Mouse (Mus musculus): ENCODE data around the gene Tnfrsf13c.

The Tnfrsf13c gene

DNA sequence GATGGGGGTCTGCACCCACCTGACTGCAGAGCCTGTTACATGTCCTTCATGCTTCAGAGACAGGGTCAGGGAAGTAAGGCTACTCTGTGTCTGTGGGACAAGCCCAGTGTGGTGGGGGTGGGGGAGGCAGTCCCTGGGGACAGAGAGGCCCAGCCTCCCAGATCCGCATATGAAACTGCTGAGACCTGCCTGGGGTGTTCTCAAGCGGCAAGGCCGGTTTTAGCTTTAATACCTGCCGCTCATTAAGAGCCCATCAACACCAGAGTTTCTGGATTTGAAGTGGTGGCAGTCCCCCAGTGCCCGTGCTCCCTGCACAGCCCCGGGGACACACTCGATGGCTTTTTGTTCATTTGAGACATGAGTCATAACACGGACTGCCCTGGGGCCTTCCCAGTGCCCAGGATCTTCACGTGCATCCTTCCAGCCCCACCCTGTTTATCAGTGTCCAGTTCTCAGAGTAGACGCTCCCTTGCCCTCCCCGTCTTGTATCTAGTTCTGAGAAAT, 5.4 kb upstream of the Tnfrsf13c start:
- no peak for DNase-seq

DNA sequence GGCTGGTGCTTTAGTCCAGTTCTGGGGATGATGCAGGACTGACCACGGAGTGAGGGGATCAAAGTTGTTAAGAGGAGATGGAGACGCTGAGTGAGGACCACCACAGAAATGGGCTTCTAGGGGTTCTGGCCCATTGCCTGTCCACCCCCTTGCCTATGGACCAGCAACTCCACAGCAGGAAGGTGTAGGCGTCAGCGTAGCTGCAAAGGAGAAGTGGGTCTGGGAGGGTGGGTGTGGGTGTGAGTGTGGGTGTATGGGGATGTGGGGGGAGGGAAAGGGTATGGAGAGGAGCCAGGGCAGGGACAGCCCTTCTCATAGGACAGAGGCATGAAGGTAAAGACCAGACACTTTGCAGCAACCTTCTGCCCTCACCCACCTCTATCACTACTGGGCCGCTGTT, 1.6 kb upstream of the Tnfrsf13c start:
- DNase-seq: no peak

DNA sequence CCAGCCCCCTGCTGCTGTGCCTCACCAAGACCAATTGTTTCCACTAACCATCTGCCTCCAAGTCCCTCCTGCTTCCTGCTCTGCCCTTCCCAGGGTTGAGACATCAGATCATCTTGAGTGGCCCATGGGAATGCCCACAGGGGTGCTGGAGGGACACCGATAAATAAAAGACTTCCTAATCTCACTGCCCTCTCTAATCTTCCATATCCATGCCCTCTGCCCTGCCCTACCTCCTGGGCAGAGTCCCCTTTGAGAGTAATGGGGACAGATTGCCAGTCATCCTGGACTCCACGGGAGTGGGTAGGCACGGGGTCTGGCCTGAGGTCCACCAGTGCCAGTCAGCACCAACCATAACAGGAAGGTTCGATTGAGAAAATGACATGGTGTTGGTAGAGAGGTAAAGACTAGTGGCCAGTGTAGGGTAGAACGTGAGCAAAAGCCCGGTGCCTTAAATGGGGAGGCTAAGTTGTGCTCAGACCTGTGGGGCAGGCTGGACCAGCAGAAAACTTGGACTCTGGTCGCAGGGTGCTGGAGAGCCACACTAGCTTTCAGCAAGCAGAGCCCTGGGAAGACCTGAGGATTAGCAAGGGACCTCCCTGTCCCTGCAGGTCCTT, 540 bp upstream of the Tnfrsf13c start:
- no peak for DNase-seq

DNA sequence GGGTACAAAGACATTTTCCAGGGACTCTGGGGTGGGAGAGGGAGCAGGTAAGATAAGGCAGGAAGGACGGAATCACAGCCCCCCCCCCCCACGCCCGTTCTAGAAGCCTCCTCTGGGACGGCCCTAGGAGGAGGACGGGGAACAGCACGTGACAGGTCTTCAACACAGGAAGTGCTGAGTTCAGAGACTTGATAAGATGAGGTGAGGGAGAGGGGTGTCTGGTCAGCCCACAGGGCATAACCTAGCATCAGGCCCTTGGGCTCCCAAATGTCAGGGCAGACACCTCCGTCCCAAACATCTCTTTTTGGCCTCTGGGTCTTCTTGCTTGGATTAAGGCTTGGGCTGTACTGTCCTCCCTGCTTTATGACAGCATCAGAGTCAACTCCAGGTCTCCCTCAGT, 918 bp downstream of the Tnfrsf13c start:
- DNase-seq: no peak

DNA sequence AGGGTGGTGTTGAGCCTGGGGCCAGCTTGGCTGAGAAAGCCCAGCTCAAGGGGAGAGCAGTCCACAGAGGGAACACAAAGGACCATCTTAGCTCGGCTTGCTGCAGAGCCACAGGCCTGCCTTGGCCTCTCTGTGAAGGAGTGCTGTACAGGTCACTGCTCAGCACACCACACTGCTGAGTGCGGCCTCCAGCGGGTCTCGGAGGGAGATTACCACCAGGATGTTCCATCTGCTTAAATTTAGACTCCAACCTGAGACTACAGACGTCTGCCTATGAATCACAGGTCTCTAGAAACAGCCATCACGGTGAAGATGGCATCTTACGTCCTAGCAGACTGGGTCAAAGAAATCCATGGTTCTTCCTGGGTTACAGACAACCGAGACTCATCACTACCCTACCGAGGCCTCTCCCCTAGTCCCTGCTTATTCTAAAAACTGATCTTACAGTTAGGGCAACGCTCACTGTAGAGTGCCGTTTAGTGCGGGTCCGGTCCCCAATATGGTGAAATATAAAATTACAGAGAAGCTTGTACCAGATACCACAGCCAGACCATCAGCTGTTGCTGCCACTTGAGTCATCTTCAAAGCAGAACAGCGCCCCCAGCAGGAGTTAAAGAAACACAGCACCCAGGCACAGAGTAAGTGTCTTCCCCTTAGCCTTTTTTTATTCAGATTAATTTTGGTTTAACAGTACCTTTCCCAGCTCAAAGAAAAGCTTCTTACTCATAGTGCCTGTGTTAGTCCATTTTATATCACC, 2.9 kb downstream of the Tnfrsf13c start:
- DNase-seq: no peak

DNA sequence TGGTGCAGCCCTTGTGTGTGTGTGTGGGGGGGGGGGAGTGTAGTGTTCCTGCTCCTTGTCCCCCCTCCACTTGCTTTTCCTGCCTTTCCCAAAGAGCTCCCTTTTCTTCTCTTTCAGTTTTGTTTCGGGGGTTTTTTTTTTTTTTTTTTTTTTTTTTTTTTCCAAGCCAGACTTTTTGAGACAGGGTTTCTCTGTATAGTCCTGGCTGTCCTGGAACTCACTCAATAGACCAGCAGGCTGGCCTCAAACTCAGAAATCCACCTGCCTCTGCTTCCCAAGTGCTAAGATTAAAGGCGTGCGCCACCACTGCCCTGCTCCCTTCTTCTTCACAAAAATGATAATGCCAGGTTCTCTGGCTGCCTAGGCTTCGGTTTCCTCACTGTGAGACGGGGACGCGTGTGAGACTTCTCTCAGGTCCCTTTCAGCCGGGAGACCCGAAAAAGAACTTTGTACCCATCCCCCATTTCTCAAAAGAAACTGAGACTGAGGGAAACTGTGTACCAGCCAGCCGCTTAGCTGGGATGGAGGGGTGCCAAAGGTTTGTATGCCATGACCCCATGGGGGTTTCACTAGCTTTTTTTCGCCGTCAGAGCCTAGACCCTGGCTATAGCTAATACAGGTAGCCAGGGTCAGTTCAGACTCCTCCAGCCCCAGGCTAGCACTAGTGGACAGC, 4.0 kb downstream of the Tnfrsf13c start:
- DNase-seq: no peak

DNA sequence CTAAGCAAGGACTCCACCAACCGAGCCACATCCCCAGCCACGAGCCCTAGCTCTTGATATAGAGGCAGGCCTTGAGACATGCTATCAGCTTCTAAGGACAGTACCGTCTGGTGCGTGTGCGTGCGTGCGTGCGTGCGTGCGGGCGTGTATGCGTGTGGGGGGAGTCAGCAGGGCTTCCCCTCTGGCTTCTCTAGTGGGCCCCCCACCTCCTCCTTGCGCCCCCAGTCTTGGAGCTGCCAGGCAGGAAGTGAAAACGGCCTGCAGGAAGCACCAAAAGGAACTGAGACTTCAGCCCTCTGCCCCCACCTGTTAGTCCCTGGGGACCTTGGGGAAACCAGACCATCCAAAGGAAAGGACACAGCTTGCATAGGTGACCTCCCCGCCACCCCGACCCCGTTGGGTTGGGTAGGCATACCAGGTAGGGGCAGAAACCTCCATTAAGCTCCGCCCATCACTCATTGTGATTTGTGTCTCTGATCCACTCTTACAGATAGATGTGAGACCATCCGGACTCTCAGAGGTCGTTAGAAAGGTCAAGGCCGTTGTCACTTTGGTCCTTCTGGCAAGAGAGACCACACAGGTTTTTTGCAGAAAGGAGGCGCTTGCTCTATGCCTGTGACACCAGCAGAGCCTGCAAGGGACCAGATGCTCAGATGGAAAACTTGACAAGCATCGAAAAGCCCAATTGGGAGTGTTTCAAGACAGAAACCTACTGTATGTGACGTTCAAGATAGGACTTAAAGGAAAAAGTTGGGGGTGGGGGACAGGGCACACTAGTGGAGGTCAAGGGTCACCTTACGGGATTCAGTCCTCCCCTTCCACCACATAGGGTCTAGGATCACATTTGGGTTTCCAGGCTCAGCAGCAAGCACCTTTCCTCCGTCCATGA, 5.1 kb downstream of the Tnfrsf13c start:
- no peak for DNase-seq

DNA sequence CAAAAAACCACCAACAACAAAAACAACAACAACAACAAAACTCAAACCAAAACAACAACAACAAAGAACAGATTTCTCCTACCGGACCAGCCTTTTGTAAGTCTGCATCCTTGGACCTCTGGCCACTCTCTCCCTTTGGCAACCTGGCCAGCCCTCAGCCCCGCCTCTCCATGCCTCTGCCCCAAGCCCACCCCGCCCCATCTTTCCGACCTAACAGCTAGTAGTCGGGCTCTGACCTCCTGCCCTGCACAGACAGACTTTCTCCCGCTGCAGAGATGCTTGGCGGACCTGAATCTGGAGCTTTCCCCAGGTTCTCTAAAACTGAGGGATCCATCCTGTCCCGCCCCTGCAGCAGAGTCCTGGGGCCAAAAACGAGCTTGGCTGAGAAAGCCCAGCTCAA, 6.2 kb downstream of the Tnfrsf13c start:
- no peak for DNase-seq

DNA sequence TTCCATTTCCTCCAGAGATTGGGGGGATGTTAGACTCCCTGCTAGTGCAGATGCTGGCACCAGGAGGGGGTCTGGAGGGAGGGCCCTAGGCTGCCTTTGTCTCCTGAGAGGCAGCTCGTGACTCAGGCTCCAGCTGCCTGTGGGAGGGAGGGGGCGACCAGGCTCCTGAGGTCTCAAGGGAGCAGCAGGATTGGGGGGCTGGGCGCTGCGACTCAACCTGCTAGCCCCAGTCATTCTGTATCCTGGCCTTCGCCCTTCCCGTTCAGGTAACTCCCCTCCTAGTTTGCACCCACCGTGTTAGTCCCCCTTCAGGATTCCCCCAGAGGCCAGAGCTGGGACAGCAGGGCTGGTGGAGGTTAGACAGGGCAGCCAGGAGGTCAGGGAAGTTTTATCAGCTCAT, 7.1 kb downstream of the Tnfrsf13c start:
- DNase-seq: no peak

DNA sequence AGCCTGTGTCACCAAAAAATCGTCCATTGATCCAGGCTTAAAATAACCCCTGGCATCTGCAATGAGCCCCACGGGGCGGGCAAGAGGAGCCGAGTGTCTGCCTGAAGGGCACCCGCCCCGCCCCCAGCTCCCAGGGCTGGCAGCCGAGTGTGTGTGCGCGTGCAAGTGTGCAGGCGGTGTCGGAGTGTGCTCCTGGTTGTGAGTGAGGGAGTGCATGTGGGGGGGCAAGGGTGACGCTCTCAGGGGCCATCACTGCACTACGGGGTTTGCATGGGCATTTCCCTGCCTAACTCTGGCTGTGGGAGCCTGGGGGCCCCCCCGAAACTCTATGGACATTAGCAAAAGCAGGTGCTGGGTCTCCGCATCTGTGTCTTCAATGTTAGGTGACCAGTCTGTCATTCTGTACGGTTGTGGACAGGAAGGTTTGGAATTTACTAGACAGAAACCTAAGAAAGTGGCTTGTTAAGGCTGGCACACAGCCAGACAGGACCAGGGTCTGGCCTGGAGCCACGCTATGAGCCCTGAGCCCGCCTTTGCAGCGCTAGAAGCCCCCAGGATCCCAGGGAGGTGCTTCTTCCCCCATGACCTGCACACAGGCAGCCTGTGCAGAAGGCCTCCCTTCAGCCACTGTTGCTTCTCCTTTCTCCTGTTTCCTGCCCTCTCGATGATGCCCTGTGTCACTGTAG, 7.9 kb downstream of the Tnfrsf13c start:
- no peak for DNase-seq

DNA sequence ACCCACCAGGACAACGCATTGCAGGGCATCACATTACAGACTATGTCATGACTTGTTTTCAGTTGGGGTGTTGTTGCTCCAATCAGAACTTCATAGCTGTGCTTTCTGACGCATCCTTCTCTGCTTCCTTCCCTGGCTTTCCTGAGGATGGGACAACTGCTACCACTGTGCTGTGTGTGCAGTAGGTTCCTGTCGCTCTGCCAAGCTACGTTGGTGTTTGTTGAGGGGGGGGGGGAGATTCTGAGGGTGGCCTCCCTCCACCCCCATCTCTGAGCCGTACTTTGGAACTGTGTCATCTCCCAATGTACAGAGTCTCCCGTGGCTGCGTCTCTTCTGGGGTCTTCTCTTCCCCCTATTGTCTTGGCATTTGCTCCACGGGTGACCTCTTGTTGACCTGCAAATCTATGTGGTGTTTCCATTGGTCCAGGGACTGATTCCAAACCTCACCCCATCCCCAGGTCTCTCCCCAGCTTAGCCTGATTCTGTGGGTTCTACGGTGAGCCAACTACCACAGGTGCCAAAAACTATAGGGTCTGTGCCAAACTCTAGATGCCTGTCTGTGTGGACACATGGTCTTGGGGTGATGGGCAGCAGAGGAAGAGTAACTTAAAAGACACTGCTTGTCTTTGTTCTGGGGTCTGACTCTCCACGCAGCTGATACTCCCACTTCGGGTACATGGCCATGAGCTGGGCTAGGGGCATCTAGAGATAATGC, 8.7 kb downstream of the Tnfrsf13c start:
- no peak for DNase-seq

DNA sequence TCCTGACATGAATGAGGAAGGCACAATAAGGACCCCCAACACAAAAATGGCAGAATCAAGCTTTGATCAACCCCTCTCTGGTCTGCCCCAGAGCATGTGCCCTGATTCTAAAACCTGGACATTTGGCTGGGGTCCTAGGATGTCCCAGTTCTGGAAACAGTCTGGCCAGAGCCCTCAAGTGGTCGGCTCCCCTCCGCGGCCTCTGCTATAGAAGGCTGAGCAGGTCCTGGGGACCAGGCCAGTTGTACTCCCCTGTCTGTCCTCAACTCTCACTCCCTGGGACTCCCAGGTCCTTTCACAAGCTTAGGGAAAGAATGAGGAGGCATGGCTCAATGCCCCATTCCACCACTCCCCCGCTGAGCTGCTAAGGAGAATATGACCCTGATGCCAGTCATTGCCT, 10.9 kb downstream of the Tnfrsf13c start:
- no peak for DNase-seq

DNA sequence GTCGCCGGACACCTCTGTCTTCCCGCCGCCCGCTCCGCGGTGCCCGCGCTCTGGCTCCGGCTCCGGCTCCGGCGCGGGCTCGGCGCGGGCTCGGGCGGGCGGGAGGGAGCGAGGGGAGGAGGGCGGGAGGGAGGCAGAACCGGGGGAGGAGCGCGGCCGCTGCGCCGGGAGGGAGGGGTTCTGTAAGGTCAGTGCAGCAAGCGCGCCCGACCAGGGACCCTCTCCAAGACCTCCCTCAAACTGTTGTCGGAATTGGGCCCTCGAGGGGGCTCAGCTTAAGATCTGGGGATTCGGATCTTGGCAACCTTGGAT, 11.5 kb downstream of the Tnfrsf13c start, which contains the start of gene Shisa8:
Gene Shisa8, minus strand, starts transcription at position 64 of the 312 bp plus-strand sequence.
- DNase-seq: no peak

DNA sequence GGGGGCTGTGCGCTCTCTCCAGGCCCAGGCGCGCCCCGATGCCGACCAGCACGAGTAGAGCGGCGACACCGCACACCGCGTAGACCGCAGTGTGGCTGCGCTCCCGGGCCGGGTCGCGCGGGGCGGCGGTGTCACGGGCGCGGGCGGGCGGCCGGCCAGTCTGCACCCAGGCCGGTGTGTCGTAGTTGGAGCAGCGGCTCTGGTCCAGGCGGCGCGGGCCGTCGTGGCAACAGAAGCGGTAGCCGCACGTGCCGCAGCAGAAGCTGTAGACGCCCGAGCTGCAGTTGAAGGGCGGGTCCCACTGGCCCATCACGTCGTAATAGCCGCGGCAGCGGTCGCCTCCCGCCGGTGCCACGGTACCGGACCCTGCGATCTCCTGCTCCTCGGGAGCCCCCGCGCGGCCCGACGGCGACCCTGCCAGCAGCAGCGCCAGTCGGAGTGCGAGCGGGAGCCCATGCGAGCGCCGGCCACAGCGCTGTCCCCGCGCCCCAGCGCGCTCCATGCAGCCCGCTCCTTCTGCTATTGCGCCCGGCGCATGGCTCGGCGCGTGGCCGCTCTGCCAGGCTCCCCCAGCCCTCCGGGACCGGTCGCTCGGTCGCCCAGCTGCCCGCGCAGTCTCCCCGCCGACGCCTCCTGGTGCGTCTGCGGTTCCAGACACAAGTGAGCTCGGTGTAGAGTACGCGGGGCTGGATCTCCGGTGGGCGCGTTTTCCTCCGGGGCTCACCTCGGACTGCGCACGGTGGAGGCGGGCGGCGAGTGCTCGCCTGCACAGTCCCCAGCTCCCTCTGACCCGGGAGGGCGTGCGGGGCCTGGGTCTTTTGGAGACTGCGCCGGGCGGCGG, 12.0 kb downstream of the Tnfrsf13c start:
- DNase-seq: no peak

DNA sequence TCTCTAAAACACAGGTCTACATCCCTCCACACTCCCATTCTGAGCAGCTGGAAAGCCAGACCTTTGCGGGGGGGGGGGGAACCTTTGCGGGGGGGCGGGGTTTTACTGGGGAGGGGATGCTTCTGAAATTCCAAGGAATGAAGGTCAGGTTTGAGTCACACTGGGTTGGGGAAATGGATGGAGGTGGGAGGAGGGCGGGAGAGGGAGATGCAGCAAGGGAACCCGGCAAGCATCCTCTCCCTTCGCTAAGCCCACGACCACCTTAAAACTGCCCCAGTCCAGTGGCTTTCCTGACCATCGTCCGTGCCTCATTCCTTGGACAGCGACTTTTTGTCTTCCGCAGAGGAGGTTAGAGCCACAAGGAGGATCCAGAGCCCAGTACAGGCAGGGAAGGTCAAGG, 12.9 kb downstream of the Tnfrsf13c start:
- no peak for DNase-seq

DNA sequence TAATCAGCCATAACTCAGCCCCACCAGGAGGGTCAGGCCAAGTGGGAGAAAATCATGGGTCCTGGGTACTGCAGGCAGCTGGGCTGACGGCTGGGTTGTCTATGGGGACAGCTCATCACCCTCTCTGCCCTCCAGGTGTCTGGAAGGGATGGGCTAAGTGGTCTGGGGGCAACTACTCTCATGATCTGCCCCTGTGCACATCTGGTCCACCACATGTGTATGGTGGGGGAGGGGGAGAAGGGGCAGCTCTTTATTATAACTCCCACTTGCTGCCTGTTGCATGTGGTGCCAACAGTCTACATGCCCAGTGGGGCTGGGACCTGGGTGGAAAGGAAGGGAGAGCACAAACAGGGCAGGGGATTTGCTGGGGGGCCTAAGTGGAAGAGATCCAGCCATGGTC, 13.4 kb downstream of the Tnfrsf13c start:
- no peak for DNase-seq

DNA sequence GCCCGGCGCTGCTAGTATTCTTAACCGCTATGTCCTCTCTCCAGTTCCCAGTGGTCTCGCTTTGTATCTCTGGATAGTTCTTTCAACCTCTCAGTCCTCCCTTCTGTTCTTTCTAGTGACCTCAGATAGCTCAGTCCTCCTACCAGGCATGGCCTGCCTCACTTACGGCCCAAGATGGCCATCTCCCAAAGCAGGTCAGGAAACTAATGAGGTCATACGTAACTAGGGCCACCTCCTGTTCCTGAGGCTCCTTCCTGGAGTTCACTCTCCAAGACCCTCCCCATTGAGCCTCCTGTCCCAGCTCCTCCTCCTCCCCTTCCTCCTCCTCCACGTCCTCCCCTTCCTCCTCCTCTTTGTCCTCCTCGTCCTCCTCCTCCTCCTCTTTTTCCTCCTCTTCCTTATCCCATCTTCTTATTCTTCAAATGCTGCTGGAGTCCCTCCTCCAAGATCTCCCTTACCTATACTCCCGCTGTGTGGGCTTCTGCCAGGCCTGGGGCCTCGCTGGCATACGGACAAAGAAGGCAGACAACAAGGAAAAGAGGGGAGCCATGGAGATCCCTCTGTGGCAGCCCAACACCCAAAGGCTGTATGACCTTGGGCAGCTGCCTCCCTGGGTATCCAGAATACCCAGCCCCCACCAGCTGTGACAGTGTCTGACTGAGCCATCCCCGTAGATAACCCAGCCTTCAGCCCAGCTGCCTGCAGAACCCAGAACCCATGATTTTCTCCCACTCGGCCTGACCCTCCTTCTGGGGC, 14.7 kb downstream of the Tnfrsf13c start:
- no peak for DNase-seq

DNA sequence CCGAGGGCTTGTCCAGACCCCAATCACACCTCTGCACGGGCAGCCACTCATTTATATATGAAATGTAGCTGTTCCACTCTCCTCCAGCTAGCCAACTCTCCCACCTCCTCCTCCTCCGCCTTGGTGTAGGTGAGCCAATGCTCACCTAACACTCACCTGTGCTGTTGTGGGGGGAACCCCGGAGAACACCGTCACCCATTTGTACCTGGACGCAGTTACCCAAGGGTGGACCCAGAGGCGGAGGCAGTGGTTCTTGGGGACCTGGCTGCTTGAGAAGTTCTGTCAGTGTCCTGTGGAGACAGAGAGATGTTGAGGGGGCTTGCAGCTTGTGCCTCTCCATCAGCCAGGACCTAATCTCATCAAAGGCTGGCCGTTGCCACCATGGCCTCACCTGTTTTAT, 15.9 kb downstream of the Tnfrsf13c start:
- DNase-seq: no peak

DNA sequence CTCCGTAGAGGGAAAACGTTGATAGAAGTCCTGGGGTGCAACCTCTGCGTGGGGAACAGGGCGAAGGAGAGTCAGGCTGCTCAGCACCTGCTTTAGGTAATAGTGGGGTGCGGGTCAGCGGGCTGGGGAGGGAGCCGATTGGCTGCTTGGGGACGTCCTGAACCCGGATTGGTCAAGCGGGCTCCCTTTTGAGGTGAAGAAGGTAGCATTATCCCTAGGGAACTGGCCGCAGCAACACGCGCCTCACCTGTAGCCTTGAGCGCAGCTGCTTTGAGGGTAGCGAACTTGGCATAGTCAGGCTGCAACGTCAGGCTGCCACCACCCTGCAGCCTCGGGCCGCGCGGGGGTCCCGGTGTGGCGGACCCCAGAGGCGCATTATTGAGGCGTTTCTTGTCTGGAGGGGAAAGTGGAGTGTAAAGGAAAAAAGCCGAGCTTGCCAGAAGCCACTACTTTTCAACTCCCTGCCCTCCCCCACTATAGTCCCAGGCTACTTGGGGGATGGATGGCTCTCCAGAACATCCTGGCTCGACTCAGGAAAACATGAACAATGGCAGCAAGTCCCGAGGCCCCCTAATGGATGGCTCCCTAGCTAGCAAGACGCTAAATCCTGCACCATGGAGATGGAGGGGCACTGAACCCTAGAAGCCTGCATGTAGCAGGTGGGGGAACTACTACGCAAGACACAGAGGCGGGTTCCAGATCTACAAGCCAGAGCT, 16.5 kb downstream of the Tnfrsf13c start:
- DNase-seq: no peak

DNA sequence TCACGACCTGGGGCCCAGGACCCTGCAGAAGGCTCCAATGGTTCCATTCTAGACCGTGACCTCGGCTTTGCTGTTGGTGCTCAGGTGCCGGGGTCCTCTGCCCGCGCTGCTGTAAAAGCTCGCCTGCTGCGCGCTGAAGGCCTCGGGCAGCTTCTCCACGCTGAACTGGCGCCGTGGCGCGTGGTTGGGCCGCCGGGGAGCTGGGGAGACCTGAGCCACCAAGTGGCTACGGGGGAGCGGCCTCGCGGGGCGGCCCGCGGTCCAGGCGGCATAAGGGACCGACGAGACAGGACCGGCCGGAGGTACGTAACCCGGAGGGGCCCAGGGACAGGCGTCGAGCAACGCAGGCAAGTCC, 17.1 kb downstream of the Tnfrsf13c start:
- no peak for DNase-seq

All from kidney, adult 9 months (tissue).